Mouse (Mus musculus) kidney, adult 11 months (tissue): Measurements from ENCODE around the gene Slc17a8.
"Not testable (repeated sequence)": the region's sequence is repeated elsewhere in the genome, so short reads cannot be mapped to it uniquely, and the experiment has no call there.

Source experiments
- DNase-seq: peaks from one replicate; pipeline ENCODE4 v3.0.0; 2022

Gene Slc17a8

GRCm38 (mm10) chr10:89588708-89589107, 32.3 kb downstream of the Slc17a8 start:
- DNase-seq = no peak

GRCm38 (mm10) chr10:89584709-89585108, 36.3 kb downstream of the Slc17a8 start:
- no peak for DNase-seq

- DNase-seq = no peak
Measured at GRCm38 (mm10) chr10:89578801-89579200, 42.3 kb downstream of the Slc17a8 start.

- no peak for DNase-seq
Measured at GRCm38 (mm10) chr10:89577666-89578065, 43.4 kb downstream of the Slc17a8 start.

GRCm38 (mm10) chr10:89573421-89573820, 47.6 kb downstream of the Slc17a8 start:
- no peak for DNase-seq

- no peak for DNase-seq
Measured at GRCm38 (mm10) chr10:89572946-89573345, 48.1 kb downstream of the Slc17a8 start.

- DNase-seq = no peak
Measured at GRCm38 (mm10) chr10:89567391-89567790, 53.7 kb downstream of the Slc17a8 start.

GRCm38 (mm10) chr10:89565301-89566022, 55.6 kb downstream of the Slc17a8 start:
- DNase-seq = no peak

GRCm38 (mm10) chr10:89562113-89562512, 58.9 kb downstream of the Slc17a8 start:
- no peak for DNase-seq

- DNase-seq = no peak
Measured at GRCm38 (mm10) chr10:89559351-89559750, 61.7 kb downstream of the Slc17a8 start.

- not testable (repeated sequence) for DNase-seq
Measured at GRCm38 (mm10) chr10:89554885-89555284, 66.2 kb downstream of the Slc17a8 start.

- DNase-seq = not testable (repeated sequence)
Measured at GRCm38 (mm10) chr10:89553855-89554254, 67.2 kb downstream of the Slc17a8 start.

GRCm38 (mm10) chr10:89553015-89553414, 68.0 kb downstream of the Slc17a8 start:
- DNase-seq = no peak

- DNase-seq = no peak
Measured at GRCm38 (mm10) chr10:89551657-89552056, 69.4 kb downstream of the Slc17a8 start.

GRCm38 (mm10) chr10:89548028-89548427, 73.0 kb downstream of the Slc17a8 start:
- DNase-seq = no peak

- DNase-seq = no peak
Measured at GRCm38 (mm10) chr10:89546989-89547388, 74.1 kb downstream of the Slc17a8 start.

- no peak for DNase-seq
Measured at GRCm38 (mm10) chr10:89543867-89544266, 77.2 kb downstream of the Slc17a8 start.

GRCm38 (mm10) chr10:89542321-89542720, 78.7 kb downstream of the Slc17a8 start:
- DNase-seq = peak; percentile 42

GRCm38 (mm10) chr10:89532929-89533727, 87.9 kb downstream of the Slc17a8 start, which contains the start of gene Nr1h4:
TSS of gene Nr1h4 (minus strand) at chr10:89533585.
- peak; percentile 81 for DNase-seq

GRCm38 (mm10) chr10:89532451-89532850, 88.6 kb downstream of the Slc17a8 start:
- DNase-seq = no peak

- DNase-seq = no peak
Measured at GRCm38 (mm10) chr10:89531976-89532375, 89.1 kb downstream of the Slc17a8 start.

- no peak for DNase-seq
Measured at GRCm38 (mm10) chr10:89531194-89531634, 89.8 kb downstream of the Slc17a8 start.

GRCm38 (mm10) chr10:89527054-89527453, 94.0 kb downstream of the Slc17a8 start:
- DNase-seq = no peak

GRCm38 (mm10) chr10:89525823-89526222, 95.2 kb downstream of the Slc17a8 start:
- no peak for DNase-seq
